Mouse (Mus musculus) myocyte (in vitro differentiated cells): ENCODE measurements around the gene Lxn. TPM values are rescaled to one million over a fixed set of nuclear protein-coding genes. Genes with fewer than 3 reads are reported as not detected.

Experiments
- H3K27me3 ChIP-seq: one replicate; pipeline ENCODE4 v1.6.1; 2011; ENCODE audit not compliant: control insufficient read depth, insufficient read depth, insufficient read length
- H3K36me3 ChIP-seq: one replicate; pipeline ENCODE4 v1.6.1; 2011; ENCODE audit not compliant: control insufficient read depth, insufficient read depth
- H3K4me2 ChIP-seq: one replicate; pipeline ENCODE4 v1.6.1; 2011; ENCODE audit warnings: low read depth, control low read depth
- H3K4me3 ChIP-seq: one replicate; pipeline ENCODE4 v1.5.1; 2011; ENCODE audit warnings: mild to moderate bottlenecking, control low read depth, moderate library complexity
- H3K79me2 ChIP-seq: one replicate; pipeline ENCODE4 v1.6.1; 2011; ENCODE audit not compliant: control insufficient read depth, insufficient read depth
- H3ac ChIP-seq: one replicate; pipeline ENCODE4 v1.6.1; 2011; ENCODE audit not compliant: control insufficient read depth, insufficient read length
- CEBPB ChIP-seq: IDR thresholded peaks from 2 replicates; pipeline ENCODE4 v1.6.1; 2011; ENCODE audit warnings: mild to moderate bottlenecking, moderate library complexity; ENCODE audit not compliant: poor library complexity, insufficient read depth, severe bottlenecking
- E2F4 ChIP-seq: IDR thresholded peaks from one replicate; pipeline ENCODE4 v1.6.1; 2011; ENCODE audit warnings: mild to moderate bottlenecking, control low read depth, moderate library complexity; ENCODE audit not compliant: insufficient read depth
- MAX ChIP-seq: IDR thresholded peaks from one replicate; pipeline ENCODE4 v1.6.1; 2011; ENCODE audit warnings: low read depth, mild to moderate bottlenecking, control low read depth
- MYOD1 ChIP-seq, 3 experiments: IDR thresholded peaks; one replicate each; pipeline ENCODE4 v1.6.1; 2011; ENCODE audit warnings: control low read depth in 2 of 3, low read depth in 2 of 3, mild to moderate bottlenecking in 2 of 3, moderate library complexity in 1 of 3; ENCODE audit not compliant: insufficient read length in 2 of 3, control insufficient read depth in 1 of 3
- MYOG ChIP-seq, 3 experiments: IDR thresholded peaks; one replicate each; pipeline ENCODE4 v1.6.1; 2011; ENCODE audit warnings: control low read depth in 2 of 3, low read depth in 2 of 3, mild to moderate bottlenecking in 2 of 3; ENCODE audit not compliant: insufficient read length in 2 of 3, control insufficient read depth in 1 of 3, insufficient read depth in 1 of 3
- POLR2A ChIP-seq: IDR thresholded peaks from one replicate; pipeline ENCODE4 v1.6.1; 2011; ENCODE audit warnings: low read depth, mild to moderate bottlenecking, control low read depth, moderate library complexity; ENCODE audit not compliant: insufficient read length
- POLR2AphosphoS2 ChIP-seq: IDR thresholded peaks from one replicate; pipeline ENCODE4 v1.6.1; 2011; ENCODE audit warnings: low read depth, control low read depth; ENCODE audit not compliant: insufficient read length
- REST ChIP-seq: IDR thresholded peaks from one replicate; pipeline ENCODE4 v1.6.1; 2011; ENCODE audit warnings: mild to moderate bottlenecking, control low read depth, moderate library complexity; ENCODE audit not compliant: insufficient read depth, insufficient read length
- SRF ChIP-seq: IDR thresholded peaks from one replicate; pipeline ENCODE4 v1.6.1; 2011; ENCODE audit warnings: low read depth; ENCODE audit not compliant: control insufficient read depth, insufficient read length
- TCF12 ChIP-seq: IDR thresholded peaks from one replicate; pipeline ENCODE4 v1.6.1; 2011; ENCODE audit warnings: mild to moderate bottlenecking, control low read depth; ENCODE audit not compliant: poor library complexity, insufficient read depth, severe bottlenecking
- TCF3 ChIP-seq: IDR thresholded peaks from one replicate; pipeline ENCODE4 v1.6.1; 2011; ENCODE audit warnings: low read depth, control low read depth; ENCODE audit not compliant: insufficient read length
- USF1 ChIP-seq: IDR thresholded peaks from one replicate; pipeline ENCODE4 v1.6.1; 2011; ENCODE audit warnings: low read depth, mild to moderate bottlenecking, control low read depth, moderate library complexity
- polyA plus RNA-seq: library from polyadenylated mRNA; unstranded; fragments of >200 nt; fragmentation: generic; extraction: Trizol; gene quantifications from one replicate; pipeline ENCODE4 v1.2.1, GENCODE M21; 2012; ENCODE audit warnings: missing spikeins

The Lxn gene
- polyA plus RNA-seq, 1 experiment = 14.5 TPM

GRCm38 (mm10) chr3:67492086-67492869 lies 28.6 kb upstream of the Lxn start:
- no peaks in the 10 kb centered on the region for H3K79me2 ChIP-seq
- H3K36me3 ChIP-seq = no peaks in the 10 kb centered on the region
- no peak overlapping the region for H3K4me2 ChIP-seq
- no peak overlapping the region for H3K4me3 ChIP-seq
- H3ac ChIP-seq = no peak overlapping the region
- no peaks in the 10 kb centered on the region for H3K27me3 ChIP-seq
- TF ChIP-seq TCF12 = no peak
- peak in 1 of 3 experiments; percentile 58 for TF ChIP-seq MYOD1 (IDR thresholded peaks at IDR 0.05; ENCODE audit: control insufficient read depth in 1 of 3, insufficient read length in 2 of 3, low read depth in 2 of 3)
- peak in 2 of 3 experiments; percentile 35 to 60 for TF ChIP-seq MYOG (IDR thresholded peaks at IDR 0.05; ENCODE audit: control insufficient read depth in 1 of 3, insufficient read depth in 1 of 3, insufficient read length in 2 of 3, low read depth in 2 of 3)

DNA sequence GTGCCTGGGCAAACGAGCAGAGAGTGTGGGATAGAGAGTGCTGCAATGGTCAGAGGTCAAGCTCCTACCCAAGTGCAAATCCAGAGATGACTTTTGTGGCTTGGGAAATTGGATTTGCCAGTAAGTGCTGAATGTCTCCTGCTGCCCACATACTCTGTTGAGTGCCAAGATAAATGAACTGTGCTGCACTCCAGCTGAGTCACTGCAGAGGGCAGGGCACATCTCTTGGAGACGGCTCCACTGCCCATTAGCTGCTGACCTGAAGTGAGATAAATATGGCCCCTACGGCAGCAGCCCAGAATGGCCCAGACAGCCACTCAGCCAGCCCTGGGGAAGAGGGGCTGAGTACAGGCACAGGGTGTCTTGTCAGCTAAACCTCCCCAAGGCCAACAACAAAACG lies 26.4 kb upstream of the Lxn start:
- no peaks in the 10 kb centered on the region for H3K36me3 ChIP-seq
- H3ac ChIP-seq = no peak overlapping the region
- no peaks in the 10 kb centered on the region for H3K79me2 ChIP-seq
- TF ChIP-seq E2F4 (no peak), POLR2AphosphoS2 (no peak), MYOD1 (IDR thresholded peaks at IDR 0.05; ENCODE audit: control insufficient read depth in 1 of 3, insufficient read length in 2 of 3, low read depth in 2 of 3) (peak in 1 of 3 experiments; percentile 29), CEBPB (0 out of 2 replicates have a peak, but pooled peaks have one; percentile 35), TCF12 (peak; percentile 23)
- no peaks in the 10 kb centered on the region for H3K27me3 ChIP-seq
- H3K4me2 ChIP-seq = peak overlapping the region; percentile 62
- H3K4me3 ChIP-seq = no peak overlapping the region

- no peak overlapping the region for H3ac ChIP-seq
- TF ChIP-seq CEBPB = no peak
- TF ChIP-seq MYOD1 (IDR thresholded peaks at IDR 0.05; ENCODE audit: control insufficient read depth in 1 of 3, insufficient read length in 2 of 3, low read depth in 2 of 3) = no peak
- no peak for TF ChIP-seq REST
- TF ChIP-seq MAX = no peak
- no peak for TF ChIP-seq TCF12
- TF ChIP-seq POLR2A = no peak
- no peak for TF ChIP-seq MYOG (IDR thresholded peaks at IDR 0.05; ENCODE audit: control insufficient read depth in 1 of 3, insufficient read depth in 1 of 3, insufficient read length in 2 of 3, low read depth in 2 of 3)
- no peak for TF ChIP-seq POLR2AphosphoS2
- TF ChIP-seq TCF3 = no peak
- TF ChIP-seq USF1 = no peak
- TF ChIP-seq E2F4 = no peak
- TF ChIP-seq SRF = no peak
Observed at GRCm38 (mm10) chr3:67485233-67485632, 21.5 kb upstream of the Lxn start.

DNA sequence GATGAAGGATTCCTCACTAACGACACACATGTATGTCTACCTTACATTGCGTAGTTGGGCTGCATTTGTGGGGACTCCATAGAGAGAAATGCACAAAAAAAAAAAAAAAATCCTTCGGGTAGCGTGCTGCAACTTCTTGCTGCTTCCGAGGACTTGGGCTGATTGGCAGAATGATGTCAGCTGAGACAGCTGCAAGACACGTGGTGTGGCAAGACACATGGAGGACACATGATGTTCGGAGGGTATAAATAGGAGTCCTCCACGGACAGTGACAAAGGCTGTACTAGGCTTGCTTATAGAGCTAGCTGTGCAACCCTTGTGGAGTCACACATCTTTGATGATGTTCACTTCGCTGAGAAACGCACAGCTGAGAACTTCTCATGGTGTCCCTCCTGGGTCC lies 18.7 kb upstream of the Lxn start:
- no peak for TF ChIP-seq TCF3
- TF ChIP-seq MYOG (IDR thresholded peaks at IDR 0.05; ENCODE audit: control insufficient read depth in 1 of 3, insufficient read depth in 1 of 3, insufficient read length in 2 of 3, low read depth in 2 of 3) = peak in 2 of 3 experiments; percentile 52 to 62
- peak in 2 of 3 experiments; percentile 67 to 86 for TF ChIP-seq MYOD1 (IDR thresholded peaks at IDR 0.05; ENCODE audit: control insufficient read depth in 1 of 3, insufficient read length in 2 of 3, low read depth in 2 of 3)
- no peak overlapping the region for H3ac ChIP-seq
- H3K27me3 ChIP-seq = no peaks in the 10 kb centered on the region
- no peak overlapping the region for H3K4me2 ChIP-seq
- no peaks in the 10 kb centered on the region for H3K79me2 ChIP-seq
- peaks cover 4% of the 10 kb centered on the region for H3K36me3 ChIP-seq
- no peak overlapping the region for H3K4me3 ChIP-seq

More at GRCm38 (mm10) chr3:67485233-67485632, 21.5 kb upstream of the Lxn start:
- no peak overlapping the region for H3K4me2 ChIP-seq
- H3K36me3 ChIP-seq = no peaks in the 10 kb centered on the region
- no peaks in the 10 kb centered on the region for H3K79me2 ChIP-seq
- H3K4me3 ChIP-seq = no peak overlapping the region
- H3K27me3 ChIP-seq = no peaks in the 10 kb centered on the region

DNA sequence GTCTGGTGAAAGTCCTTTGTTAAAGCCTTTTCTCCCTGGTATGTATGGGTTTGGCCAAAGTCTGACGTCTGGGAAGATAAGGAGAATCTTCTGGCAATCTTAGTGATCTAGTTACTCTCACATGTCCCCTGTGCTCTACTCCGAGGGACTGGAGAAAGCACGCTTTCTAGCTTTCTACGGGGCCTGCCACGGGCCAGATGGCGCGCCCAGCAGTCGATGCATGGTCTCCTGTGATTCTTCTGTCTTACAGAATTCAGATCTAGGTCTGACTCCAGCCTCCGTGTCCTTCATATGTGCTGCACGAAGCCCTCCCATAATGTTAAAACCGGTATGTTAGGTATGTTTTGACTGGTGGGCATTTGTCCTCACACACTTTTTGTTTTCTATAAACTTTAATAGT lies 16.1 kb upstream of the Lxn start:
- H3K27me3 ChIP-seq = no peaks in the 10 kb centered on the region
- TF ChIP-seq TCF3 (no peak), REST (no peak), MYOD1 (IDR thresholded peaks at IDR 0.05; ENCODE audit: control insufficient read depth in 1 of 3, insufficient read length in 2 of 3, low read depth in 2 of 3) (no peak), MYOG (IDR thresholded peaks at IDR 0.05; ENCODE audit: control insufficient read depth in 1 of 3, insufficient read depth in 1 of 3, insufficient read length in 2 of 3, low read depth in 2 of 3) (no peak), POLR2AphosphoS2 (no peak), E2F4 (no peak), CEBPB (no peak), SRF (no peak), TCF12 (no peak)
- H3ac ChIP-seq = no peak overlapping the region
- H3K36me3 ChIP-seq = peaks cover 4% of the 10 kb centered on the region
- no peak overlapping the region for H3K4me2 ChIP-seq
- no peak overlapping the region for H3K4me3 ChIP-seq
- no peaks in the 10 kb centered on the region for H3K79me2 ChIP-seq
